Mouse (Mus musculus): ENCODE results near the gene Srpx2. TPM values are rescaled to one million over a fixed set of nuclear protein-coding genes. Genes with fewer than 3 reads are reported as not detected.

Gene Srpx2
- polyA plus RNA-seq, 1 experiment from 2014 or later, result 1.0 TPM

GRCm38 (mm10) chrX:133981231-133982002, 73.2 kb downstream of the Srpx2 start, which contains the start of gene Sytl4:
Gene Sytl4, minus strand, starts transcription at chrX:133981812.
- H3K9me3 ChIP-seq (ENCODE audit: control insufficient read depth, low read length), result no peaks in the 10 kb centered on the region
- no peaks in the 10 kb centered on the region for H3K36me3 ChIP-seq (ENCODE audit: control insufficient read depth, insufficient read depth, low read length)
- no peak within 1 kb of the TSS for H3K9ac ChIP-seq (ENCODE audit: low read length)
- H3K27me3 ChIP-seq (ENCODE audit: control insufficient read depth, insufficient read depth, low read length), result no peaks in the 10 kb centered on the region
- H3K4me3 ChIP-seq (ENCODE audit: low read depth, low read length), result peak within 1 kb of the TSS; percentile 36
- H3K27ac ChIP-seq (ENCODE audit: low read depth, low read length), result no peak within 1 kb of the TSS
- H3K4me1 ChIP-seq (ENCODE audit: control insufficient read depth, insufficient read depth, low read length), result no peaks in the 10 kb centered on the region
- 18% methylated on average over 27 of the region's 29 CpGs for WGBS
- peak; percentile 38 for DNase-seq (ENCODE audit: low spot score)
- peak; percentile 63; the same call in 1 of the 2 replicates for ATAC-seq (ENCODE audit: insufficient read depth, low FRiP score, low TSS enrichment)
- H3K4me2 ChIP-seq (ENCODE audit: low read depth), result peak within 1 kb of the TSS; percentile 64

Other genes with a start within 250 kb of the Srpx2 start
- gene Pcdh19, start 219.4 kb upstream of the Srpx2 start, polyA plus RNA-seq (2014; fragmentation: Nextera tagmentation; extraction: Ambion mirVana), result 3.4 and 4.0 TPM in 2 replicates
- gene Tnmd, start 57.4 kb upstream of the Srpx2 start, polyA plus RNA-seq (2014; fragmentation: Nextera tagmentation; extraction: Ambion mirVana), result 0.45 and 0.65 TPM in 2 replicates
- 212 and 218 TPM in 2 replicates for gene Tspan6, start 10.0 kb upstream of the Srpx2 start, polyA plus RNA-seq (2014; fragmentation: Nextera tagmentation; extraction: Ambion mirVana)
- gene Sytl4, start 73.4 kb downstream of the Srpx2 start, polyA plus RNA-seq (2014; fragmentation: Nextera tagmentation; extraction: Ambion mirVana), result 1.7 and 2.5 TPM in 2 replicates
- 74.0 and 75.2 TPM in 2 replicates for gene Cstf2, start 150.8 kb downstream of the Srpx2 start, polyA plus RNA-seq (2014; fragmentation: Nextera tagmentation; extraction: Ambion mirVana)

All from neural tube, embryonic 11.5 days (tissue).